Mouse (Mus musculus): Measurements from ENCODE around the gene Nek3. TPM values are rescaled to one million over a fixed set of nuclear protein-coding genes. Genes with fewer than 3 reads are reported as not detected.

Nek3 gene
- polyA plus RNA-seq, 1 experiment from 2014 or later, result 4.1 TPM

Other genes with a start within 250 kb of the Nek3 start
- not detected in 2 replicates for gene Defb15, start 233.7 kb downstream of the Nek3 start, polyA plus RNA-seq (2015; fragmentation: Nextera tagmentation; extraction: Ambion mirVana)
- not detected in 2 replicates for gene Defb35, start 228.1 kb downstream of the Nek3 start, polyA plus RNA-seq (2015; fragmentation: Nextera tagmentation; extraction: Ambion mirVana)
- gene Defb13, start 219.7 kb downstream of the Nek3 start, polyA plus RNA-seq (2015; fragmentation: Nextera tagmentation; extraction: Ambion mirVana), result not detected in 2 replicates
- gene Fam90a1a, start 207.7 kb downstream of the Nek3 start, polyA plus RNA-seq (2015; fragmentation: Nextera tagmentation; extraction: Ambion mirVana), result not detected in 2 replicates
- gene Ccdc70, start 196.7 kb downstream of the Nek3 start, polyA plus RNA-seq (2015; fragmentation: Nextera tagmentation; extraction: Ambion mirVana), result not detected in 2 replicates
- gene Atp7b, start 106.1 kb downstream of the Nek3 start, polyA plus RNA-seq (2015; fragmentation: Nextera tagmentation; extraction: Ambion mirVana), result 0.43 and 0.76 TPM in 2 replicates
- 28.6 and 35.7 TPM in 2 replicates for gene Alg11, start 105.7 kb downstream of the Nek3 start, polyA plus RNA-seq (2015; fragmentation: Nextera tagmentation; extraction: Ambion mirVana)
- 1.1 and 2.0 TPM in 2 replicates for gene Nek5, start 41.4 kb downstream of the Nek3 start, polyA plus RNA-seq (2015; fragmentation: Nextera tagmentation; extraction: Ambion mirVana)
- gene Ckap2, start 19.4 kb upstream of the Nek3 start, polyA plus RNA-seq (2015; fragmentation: Nextera tagmentation; extraction: Ambion mirVana), result 35.6 and 38.4 TPM in 2 replicates
- gene Vps36, start 26.4 kb upstream of the Nek3 start, polyA plus RNA-seq (2015; fragmentation: Nextera tagmentation; extraction: Ambion mirVana), result 36.6 and 38.5 TPM in 2 replicates
- 13.1 and 13.3 TPM in 2 replicates for gene Thsd1, start 60.9 kb upstream of the Nek3 start, polyA plus RNA-seq (2015; fragmentation: Nextera tagmentation; extraction: Ambion mirVana)
- gene Tpte, start 117.0 kb upstream of the Nek3 start, polyA plus RNA-seq (2015; fragmentation: Nextera tagmentation; extraction: Ambion mirVana), result not detected in 2 replicates
- gene Slc25a15, start 232.2 kb upstream of the Nek3 start, polyA plus RNA-seq (2015; fragmentation: Nextera tagmentation; extraction: Ambion mirVana), result 16.5 and 17.5 TPM in 2 replicates
- gene Mrps31, start 244.9 kb upstream of the Nek3 start, polyA plus RNA-seq (2015; fragmentation: Nextera tagmentation; extraction: Ambion mirVana), result 32.1 and 33.6 TPM in 2 replicates

All from embryonic facial prominence, embryonic 15.5 days (tissue).